Mouse (Mus musculus) Patski (cell line): ENCODE data around the gene Serinc2. TPM values are rescaled to one million over a fixed set of nuclear protein-coding genes. Genes with fewer than 3 reads are reported as not detected.

ENCODE experiments used
- ATAC-seq: fragments of 100-300 bp; one replicate; pipeline ENCODE4 v1.8.0; 2021
- CTCF ChIA-PET: fragments of 350-600 bp; sonication (Branson Sonifier 250); formaldehyde crosslinking; loops from one replicate; lab custom pipeline; 2022; ENCODE audit warnings: inconsistent platforms; lab: Charles Lee
- POLR2A ChIA-PET: fragments of 350-600 bp; sonication (Branson Sonifier 250); formaldehyde crosslinking; loops from one replicate; lab custom pipeline; 2022; ENCODE audit warnings: antibody characterized with exemption, inconsistent platforms; lab: Charles Lee
- DNase-seq: peaks from one replicate; pipeline ENCODE4 v3.0.0-alpha.2; 2011; ENCODE audit warnings: low read depth, low spot score
- H3K27me3 ChIP-seq: fragments of 371-371 bp; one replicate; pipeline ENCODE4 v1.5.1; 2021
- CTCF ChIP-seq: fragments of 100-300 bp; IDR thresholded peaks from one replicate; pipeline ENCODE4 v1.5.1; 2021
- in situ Hi-C: fragments of 300-500 bp; cut with MboI; formaldehyde crosslinking; loops from 3 replicates; pipeline ENCODE4 v1.11.1; 2018; ENCODE audit warnings: low pct_unique_long_range_greater_than_20kb, mixed read lengths
- polyA plus RNA-seq: library from polyadenylated mRNA; unstranded; gene quantifications from one replicate; pipeline ENCODE4 v1.2.3, GENCODE M21; 2021

The Serinc2 gene
- polyA plus RNA-seq, 1 experiment from 2014 or later, result 77.5 TPM

- H3K27me3 ChIP-seq, result no peaks in the 10 kb centered on the region
- in situ Hi-C loops, result no loop called here
- DNase-seq, result no peak
- TF ChIP-seq CTCF, result no peak
- POLR2A ChIA-PET, result no interaction called here
- CTCF ChIA-PET, result no interaction called here
- no peak for ATAC-seq
Measured at GRCm38 (mm10) chr4:130242956-130243355, 36.0 kb downstream of the Serinc2 start.

GRCm38 (mm10) chr4:130240695-130241094 is 38.3 kb downstream of the Serinc2 start:
- ATAC-seq, result no peak
- CTCF ChIA-PET, result interaction anchor here (1.1 kb wide), 1 partner anchor 14 kb away, joined by 3 read pairs; no protein-coding TSS in a partner anchor
- in situ Hi-C loops, result no loop called here
- H3K27me3 ChIP-seq, result no peaks in the 10 kb centered on the region
- POLR2A ChIA-PET, result no interaction called here
- no peak for DNase-seq
- TF ChIP-seq CTCF, result peak; percentile 10

GRCm38 (mm10) chr4:130237607-130238006 is 41.4 kb downstream of the Serinc2 start:
- in situ Hi-C loops, result loop anchor here (5.0 kb wide), 1 partner anchor 40 kb away; no protein-coding TSS in a partner anchor
- TF ChIP-seq CTCF, result no peak
- no peaks in the 10 kb centered on the region for H3K27me3 ChIP-seq
- CTCF ChIA-PET, result interaction anchor here (1.1 kb wide), 1 partner anchor 55 kb away, joined by 3 read pairs; no protein-coding TSS in a partner anchor
- ATAC-seq (no peak), DNase-seq (no peak)
- POLR2A ChIA-PET, result no interaction called here

- TF ChIP-seq CTCF, result no peak
- H3K27me3 ChIP-seq, result no peaks in the 10 kb centered on the region
- in situ Hi-C loops, result loop anchor here (5.0 kb wide), 1 partner anchor 39 kb away; no protein-coding TSS in a partner anchor
- DNase-seq (no peak), ATAC-seq (no peak)
- CTCF ChIA-PET, result no interaction called here
- POLR2A ChIA-PET, result interaction anchor here (1.2 kb wide), 1 partner anchor 259 kb away, joined by 3 read pairs; no protein-coding TSS in a partner anchor
Measured at GRCm38 (mm10) chr4:130236361-130236760, 42.6 kb downstream of the Serinc2 start.

- ATAC-seq, result no peak
- ChIA-PET POLR2A (no interaction called here), CTCF (interaction anchor here (1.2 kb wide), 1 partner anchor 25 kb away, joined by 4 read pairs; no protein-coding TSS in a partner anchor)
- DNase-seq, result no peak
- in situ Hi-C loops, result no loop called here
- H3K27me3 ChIP-seq, result no peaks in the 10 kb centered on the region
- no peak for TF ChIP-seq CTCF
Measured at GRCm38 (mm10) chr4:130224071-130224470, 54.9 kb downstream of the Serinc2 start.

- CTCF ChIA-PET, result no interaction called here
- in situ Hi-C loops, result no loop called here
- DNase-seq, result no peak
- ATAC-seq, result no peak
- no peaks in the 10 kb centered on the region for H3K27me3 ChIP-seq
- POLR2A ChIA-PET, result no interaction called here
- TF ChIP-seq CTCF, result no peak
Measured at GRCm38 (mm10) chr4:130222179-130222578, 56.8 kb downstream of the Serinc2 start, which contains the start of gene Gm853. Gene Gm853 (minus strand): TSS chr4:130222401.

GRCm38 (mm10) chr4:130220176-130220575 is 58.8 kb downstream of the Serinc2 start:
- no peak for TF ChIP-seq CTCF
- ChIA-PET POLR2A (no interaction called here), CTCF (no interaction called here)
- DNase-seq, result no peak
- ATAC-seq, result no peak
- in situ Hi-C loops, result no loop called here
- H3K27me3 ChIP-seq, result no peaks in the 10 kb centered on the region

GRCm38 (mm10) chr4:130215392-130215791 is 63.6 kb downstream of the Serinc2 start:
- in situ Hi-C loops, result no loop called here
- no peaks in the 10 kb centered on the region for H3K27me3 ChIP-seq
- no peak for TF ChIP-seq CTCF
- CTCF ChIA-PET, result interaction anchor here (3.0 kb wide), 1 partner anchor 16 kb away, joined by 9 read pairs; no protein-coding TSS in a partner anchor
- ATAC-seq, result no peak
- POLR2A ChIA-PET, result no interaction called here
- no peak for DNase-seq

GRCm38 (mm10) chr4:130213857-130214256 is 65.1 kb downstream of the Serinc2 start:
- ChIA-PET POLR2A (no interaction called here), CTCF (interaction anchor here (3.0 kb wide), 1 partner anchor 15 kb away, joined by 9 read pairs; no protein-coding TSS in a partner anchor)
- DNase-seq, result no peak
- in situ Hi-C loops, result no loop called here
- TF ChIP-seq CTCF, result no peak
- no peaks in the 10 kb centered on the region for H3K27me3 ChIP-seq
- ATAC-seq, result no peak

- in situ Hi-C loops, result no loop called here
- no peak for DNase-seq
- CTCF ChIA-PET, result interaction anchor here (3.0 kb wide), 1 partner anchor 14 kb away, joined by 9 read pairs; no protein-coding TSS in a partner anchor
- TF ChIP-seq CTCF, result no peak
- no peaks in the 10 kb centered on the region for H3K27me3 ChIP-seq
- POLR2A ChIA-PET, result no interaction called here
- ATAC-seq, result no peak
Measured at GRCm38 (mm10) chr4:130213197-130213596, 65.8 kb downstream of the Serinc2 start.

GRCm38 (mm10) chr4:130212421-130212820 is 66.6 kb downstream of the Serinc2 start:
- in situ Hi-C loops, result no loop called here
- no peak for TF ChIP-seq CTCF
- ATAC-seq (no peak), DNase-seq (no peak)
- no peaks in the 10 kb centered on the region for H3K27me3 ChIP-seq
- ChIA-PET CTCF (interaction anchor here (3.0 kb wide), 1 partner anchor 13 kb away, joined by 9 read pairs; no protein-coding TSS in a partner anchor), POLR2A (no interaction called here)
